Mouse (Mus musculus) hindbrain, embryonic 13.5 days (tissue): ENCODE measurements around the gene Efcab5. TPM values are rescaled to one million over a fixed set of nuclear protein-coding genes. Genes with fewer than 3 reads are reported as not detected.
"Not testable (repeated sequence)": the region's sequence is repeated elsewhere in the genome, so short reads cannot be mapped to it uniquely, and the experiment has no call there.

ENCODE experiments used
- ATAC-seq: fragments of 200-750 bp; cut with Nextera tagmentation; 2 replicates; pipeline ENCODE4 v1.8.0; 2017; ENCODE audit warnings: moderate TSS enrichment; ENCODE audit not compliant: low FRiP score
- H3K27ac ChIP-seq: fragments of 300-500 bp; sonication (generic); 2 replicates; pipeline ENCODE4 v1.5.1; 2015; ENCODE audit warnings: inconsistent platforms, mild to moderate bottlenecking, moderate library complexity
- H3K27me3 ChIP-seq: fragments of 300-500 bp; sonication (generic); 2 replicates; pipeline ENCODE4 v1.6.1; 2015; ENCODE audit warnings: mild to moderate bottlenecking, inconsistent platforms
- H3K36me3 ChIP-seq: fragments of 300-500 bp; sonication (generic); 2 replicates; pipeline ENCODE4 v1.6.1; 2015; ENCODE audit warnings: mild to moderate bottlenecking, inconsistent platforms
- H3K4me1 ChIP-seq: fragments of 300-500 bp; sonication (generic); replicated peaks from 2 replicates; pipeline ENCODE4 v1.6.1; 2015; ENCODE audit warnings: inconsistent platforms
- H3K4me2 ChIP-seq: fragments of 300-500 bp; sonication (generic); 2 replicates; pipeline ENCODE4 v1.6.1; 2015; ENCODE audit warnings: inconsistent platforms, mild to moderate bottlenecking, moderate library complexity
- H3K4me3 ChIP-seq: fragments of 300-500 bp; sonication (generic); 2 replicates; pipeline ENCODE4 v1.5.1; 2015; ENCODE audit warnings: mild to moderate bottlenecking, inconsistent platforms
- H3K9ac ChIP-seq: fragments of 300-500 bp; sonication (generic); 2 replicates; pipeline ENCODE4 v1.6.1; 2015; ENCODE audit warnings: mild to moderate bottlenecking, inconsistent platforms
- H3K9me3 ChIP-seq: fragments of 300-500 bp; sonication (generic); 2 replicates; pipeline ENCODE4 v1.6.1; 2016; ENCODE audit warnings: inconsistent platforms
- WGBS: fragments of 180-500 bp; shearing (Covaris S2); methylation state at CpG from one replicate; pipeline ENCODE4 v1.1.7; 2015; 5-methylcytosine and 5-hydroxymethylcytosine counted together
- polyA plus RNA-seq: library from polyadenylated mRNA; unstranded; fragments of >200 nt; fragmentation: Nextera tagmentation; extraction: Ambion mirVana; gene quantifications from 2 replicates; pipeline ENCODE4 v1.2.1, GENCODE M21; 2015

The Efcab5 gene
- polyA plus RNA-seq, 1 experiment from 2014 or later: 0.71 TPM

- Histone ChIP-seq H3K9ac (no peak overlapping the region), H3K4me2 (no peak overlapping the region), H3K27me3 (no peaks in the 10 kb centered on the region), H3K27ac (no peak overlapping the region), H3K4me3 (no peak overlapping the region), H3K4me1 (no peaks in the 10 kb centered on the region), H3K9me3 (no peaks in the 10 kb centered on the region), H3K36me3 (no peaks in the 10 kb centered on the region)
- 90% methylated on average over 9 of the region's 9 CpGs for WGBS
- no peak for ATAC-seq
Observed at GRCm38 (mm10) chr11:77160341-77160740, 28.4 kb downstream of the Efcab5 start.

DNA sequence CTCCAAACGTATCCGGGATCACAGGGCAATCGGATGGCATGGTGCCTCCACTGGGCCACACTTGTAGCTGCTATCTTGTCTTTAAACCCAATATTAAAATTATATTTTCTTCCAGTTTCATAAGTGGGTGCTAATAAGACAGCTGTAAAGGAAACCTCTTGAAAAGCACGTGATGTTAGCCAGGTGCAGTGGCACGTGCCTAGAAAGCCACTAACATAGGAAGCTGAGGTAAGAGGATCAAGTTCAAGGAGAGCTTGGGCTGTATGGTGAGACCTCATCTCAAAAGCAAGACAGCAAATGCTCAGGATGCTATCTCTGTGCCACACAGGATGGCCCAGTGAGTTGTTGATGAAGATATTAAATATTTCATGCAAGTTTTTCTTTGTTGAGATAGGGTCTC, 34.6 kb downstream of the Efcab5 start:
- Histone ChIP-seq H3K36me3 (no peaks in the 10 kb centered on the region), H3K4me2 (no peak overlapping the region), H3K27ac (no peak overlapping the region), H3K4me3 (no peak overlapping the region), H3K9ac (no peak overlapping the region), H3K9me3 (no peaks in the 10 kb centered on the region), H3K27me3 (no peaks in the 10 kb centered on the region), H3K4me1 (no peaks in the 10 kb centered on the region)
- ATAC-seq: no peak
- WGBS: 84% methylated on average over 5 of the region's 5 CpGs

- ATAC-seq: no peak
- Histone ChIP-seq H3K9me3 (0 out of 2 replicates have a peak, but pooled peaks cover 3% of the 10 kb centered on the region), H3K36me3 (no peaks in the 10 kb centered on the region), H3K4me2 (no peak overlapping the region), H3K27me3 (no peaks in the 10 kb centered on the region), H3K27ac (no peak overlapping the region), H3K4me1 (no peaks in the 10 kb centered on the region), H3K9ac (no peak overlapping the region), H3K4me3 (no peak overlapping the region)
- 90% methylated on average over 6 of the region's 6 CpGs for WGBS
Observed at GRCm38 (mm10) chr11:77150806-77151205, 38.0 kb downstream of the Efcab5 start.

DNA sequence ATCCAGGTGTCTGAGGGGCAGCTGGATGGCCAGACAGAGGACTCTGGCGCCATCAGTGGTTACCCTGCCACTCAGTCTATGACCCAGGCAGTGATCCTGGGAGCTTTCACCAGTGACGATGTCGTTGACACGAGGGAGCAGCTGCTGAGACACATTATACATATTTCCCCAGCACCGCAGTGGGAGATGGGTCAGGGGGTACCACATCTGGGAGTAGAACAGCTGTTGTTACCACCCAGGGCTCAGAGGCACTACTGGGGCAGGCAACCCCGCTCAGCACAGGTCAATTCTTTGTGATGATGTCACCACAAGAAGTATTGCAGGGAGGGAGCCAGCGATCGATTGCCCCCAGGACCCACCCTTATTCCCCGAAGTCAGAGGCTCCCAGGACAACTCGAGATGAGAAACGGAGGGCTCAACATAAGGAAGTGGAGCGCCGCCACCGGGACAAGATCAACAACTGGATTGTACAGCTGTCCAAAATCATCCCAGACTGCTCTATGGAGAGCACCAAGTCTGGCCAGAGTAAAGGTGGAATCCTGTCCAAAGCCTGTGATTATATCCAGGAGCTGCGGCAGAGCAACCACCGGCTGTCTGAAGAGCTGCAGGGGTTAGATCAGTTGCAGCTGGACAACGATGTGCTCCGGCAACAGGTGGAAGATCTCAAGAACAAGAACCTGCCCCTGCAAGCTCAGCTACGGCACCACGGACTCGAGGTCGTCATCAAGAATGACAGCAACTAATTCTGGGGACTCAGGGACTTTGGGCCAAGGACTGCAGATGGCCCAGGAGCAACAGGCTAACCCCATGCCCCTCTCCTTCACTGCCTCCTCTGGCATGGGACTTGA, 38.8 kb downstream of the Efcab5 start:
- not testable (repeated sequence) for H3K4me3 ChIP-seq, H3K9me3 ChIP-seq, H3K27ac ChIP-seq, H3K4me1 ChIP-seq, ATAC-seq, H3K4me2 ChIP-seq, H3K9ac ChIP-seq, H3K27me3 ChIP-seq, H3K36me3 ChIP-seq
- WGBS: 91% methylated on average over 21 of the region's 22 CpGs

- 88% methylated on average over 2 of the region's 2 CpGs for WGBS
- no peaks in the 10 kb centered on the region for H3K27me3 ChIP-seq
- H3K9me3 ChIP-seq: 0 out of 2 replicates have a peak, but pooled peaks cover 3% of the 10 kb centered on the region
- H3K4me1 ChIP-seq: no peaks in the 10 kb centered on the region
- no peak overlapping the region for H3K4me3 ChIP-seq
- H3K9ac ChIP-seq: no peak overlapping the region
- ATAC-seq: no peak
- no peaks in the 10 kb centered on the region for H3K36me3 ChIP-seq
- no peak overlapping the region for H3K27ac ChIP-seq
- H3K4me2 ChIP-seq: no peak overlapping the region
Observed at GRCm38 (mm10) chr11:77148774-77149173, 40.0 kb downstream of the Efcab5 start.

GRCm38 (mm10) chr11:77147753-77148152, 41.0 kb downstream of the Efcab5 start:
- Histone ChIP-seq H3K27me3 (no peaks in the 10 kb centered on the region), H3K4me2 (no peak overlapping the region), H3K4me3 (no peak overlapping the region), H3K4me1 (no peaks in the 10 kb centered on the region), H3K36me3 (no peaks in the 10 kb centered on the region), H3K9me3 (0 out of 2 replicates have a peak, but pooled peaks cover 3% of the 10 kb centered on the region), H3K27ac (no peak overlapping the region), H3K9ac (no peak overlapping the region)
- WGBS: 91% methylated on average over 3 of the region's 3 CpGs
- no peak for ATAC-seq

DNA sequence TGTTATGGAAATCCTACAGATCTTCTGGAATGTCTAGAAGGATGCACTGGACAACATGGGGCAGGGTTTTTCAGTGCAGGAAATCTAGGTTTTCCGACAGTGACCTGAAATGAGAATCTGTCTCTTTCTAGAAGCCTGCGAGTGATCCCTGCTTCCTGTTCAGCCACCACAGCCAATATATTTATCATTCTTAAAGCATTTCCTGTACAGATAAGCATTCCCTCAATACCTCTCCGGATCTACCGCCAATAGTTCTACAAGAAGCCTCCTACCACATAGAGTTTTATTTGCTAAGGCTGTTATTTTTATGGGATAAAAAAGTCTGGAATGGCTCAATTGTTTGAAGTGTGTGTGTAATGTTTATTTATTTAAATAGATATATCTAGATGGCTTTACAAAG, 43.3 kb downstream of the Efcab5 start:
- WGBS: 84% methylated on average over 4 of the region's 4 CpGs
- H3K4me3 ChIP-seq: no peak overlapping the region
- 0 out of 2 replicates have a peak, but pooled peaks cover 3% of the 10 kb centered on the region for H3K9me3 ChIP-seq
- H3K4me1 ChIP-seq: no peaks in the 10 kb centered on the region
- ATAC-seq: no peak
- H3K27ac ChIP-seq: no peak overlapping the region
- H3K9ac ChIP-seq: no peak overlapping the region
- no peak overlapping the region for H3K4me2 ChIP-seq
- no peaks in the 10 kb centered on the region for H3K27me3 ChIP-seq
- no peaks in the 10 kb centered on the region for H3K36me3 ChIP-seq

DNA sequence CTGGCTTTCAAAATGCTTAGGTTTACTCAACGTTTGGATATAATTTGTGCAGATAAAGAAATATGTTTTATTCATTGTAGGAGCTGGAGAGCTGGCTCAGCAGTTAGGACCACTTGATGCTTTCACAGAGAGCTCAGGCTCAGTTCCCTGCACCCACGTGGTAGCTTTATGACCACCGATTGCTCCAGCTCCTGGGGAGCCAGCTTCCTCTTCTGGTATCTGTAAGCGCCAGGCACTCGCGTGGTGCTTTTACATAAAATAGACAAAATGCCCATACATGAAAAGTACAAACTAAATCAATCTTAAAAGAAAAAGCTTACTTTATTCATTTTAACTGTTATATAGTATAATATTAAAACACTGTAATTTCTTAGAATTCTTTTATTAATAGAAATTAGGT, 46.8 kb downstream of the Efcab5 start:
- no peak overlapping the region for H3K4me3 ChIP-seq
- H3K9ac ChIP-seq: no peak overlapping the region
- no peak overlapping the region for H3K27ac ChIP-seq
- no peaks in the 10 kb centered on the region for H3K9me3 ChIP-seq
- no peaks in the 10 kb centered on the region for H3K4me1 ChIP-seq
- no peak overlapping the region for H3K4me2 ChIP-seq
- WGBS: 83% methylated on average over 6 of the region's 6 CpGs
- no peaks in the 10 kb centered on the region for H3K27me3 ChIP-seq
- no peak for ATAC-seq
- no peaks in the 10 kb centered on the region for H3K36me3 ChIP-seq

- no peak overlapping the region for H3K4me3 ChIP-seq
- no peaks in the 10 kb centered on the region for H3K36me3 ChIP-seq
- H3K27ac ChIP-seq: no peak overlapping the region
- no peaks in the 10 kb centered on the region for H3K9me3 ChIP-seq
- H3K9ac ChIP-seq: no peak overlapping the region
- no peaks in the 10 kb centered on the region for H3K27me3 ChIP-seq
- H3K4me2 ChIP-seq: no peak overlapping the region
- H3K4me1 ChIP-seq: no peaks in the 10 kb centered on the region
- no peak for ATAC-seq
- 84% methylated on average over 6 of the region's 6 CpGs for WGBS
Observed at GRCm38 (mm10) chr11:77139976-77140375, 48.8 kb downstream of the Efcab5 start.

DNA sequence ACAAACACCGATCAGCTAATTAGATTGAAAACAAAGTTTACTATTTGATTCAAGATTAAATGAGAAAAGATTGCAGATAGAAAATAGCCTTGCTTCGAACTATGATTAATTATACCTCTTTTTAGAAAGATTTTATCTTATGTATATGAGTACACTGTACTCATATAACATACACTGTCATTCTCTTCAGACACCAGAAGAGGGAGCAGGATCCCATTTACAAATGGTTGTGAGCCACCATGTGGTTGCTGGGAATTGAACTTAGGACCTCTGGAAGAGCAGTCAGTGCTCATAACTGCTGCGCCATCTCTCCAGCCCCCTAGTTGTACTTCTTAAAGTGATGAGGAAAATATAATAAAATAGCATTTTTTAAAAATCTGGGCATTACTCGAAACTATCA, 55.3 kb downstream of the Efcab5 start:
- Histone ChIP-seq H3K4me2 (no peak overlapping the region), H3K27ac (no peak overlapping the region), H3K36me3 (no peaks in the 10 kb centered on the region), H3K4me1 (no peaks in the 10 kb centered on the region), H3K4me3 (no peak overlapping the region), H3K9ac (no peak overlapping the region), H3K27me3 (no peaks in the 10 kb centered on the region), H3K9me3 (no peaks in the 10 kb centered on the region)
- 97% methylated on average over 4 of the region's 4 CpGs for WGBS
- ATAC-seq: no peak

DNA sequence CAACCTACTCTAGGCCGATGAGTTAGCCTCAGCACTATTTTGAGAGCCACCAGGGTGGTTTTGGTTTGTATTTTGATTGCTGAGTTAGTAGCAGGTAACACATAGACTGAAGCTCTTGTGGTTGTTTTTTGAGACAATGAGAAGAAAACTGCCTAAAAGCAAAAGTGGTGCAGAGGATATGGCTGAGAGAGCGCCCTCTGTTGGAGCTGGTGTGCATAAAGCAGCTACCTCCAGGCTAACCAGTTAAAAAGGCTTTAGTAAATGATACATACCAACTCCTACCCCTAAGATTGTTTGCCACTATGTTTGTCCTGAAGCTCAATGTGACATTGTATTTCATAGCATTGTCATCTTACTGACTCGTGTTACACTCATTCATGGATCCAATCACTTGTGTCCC, 56.2 kb downstream of the Efcab5 start:
- H3K36me3 ChIP-seq: no peaks in the 10 kb centered on the region
- H3K9me3 ChIP-seq: no peaks in the 10 kb centered on the region
- ATAC-seq: no peak
- WGBS: 65% methylated on average over 3 of the region's 3 CpGs
- no peak overlapping the region for H3K4me2 ChIP-seq
- no peaks in the 10 kb centered on the region for H3K27me3 ChIP-seq
- H3K9ac ChIP-seq: no peak overlapping the region
- no peaks in the 10 kb centered on the region for H3K4me1 ChIP-seq
- H3K4me3 ChIP-seq: no peak overlapping the region
- no peak overlapping the region for H3K27ac ChIP-seq

GRCm38 (mm10) chr11:77128562-77128961, 60.2 kb downstream of the Efcab5 start:
- H3K4me1 ChIP-seq: no peaks in the 10 kb centered on the region
- no peaks in the 10 kb centered on the region for H3K27me3 ChIP-seq
- H3K4me3 ChIP-seq: no peak overlapping the region
- no peak overlapping the region for H3K4me2 ChIP-seq
- H3K9me3 ChIP-seq: no peaks in the 10 kb centered on the region
- no peaks in the 10 kb centered on the region for H3K36me3 ChIP-seq
- H3K27ac ChIP-seq: no peak overlapping the region
- ATAC-seq: no peak
- 91% methylated on average over 3 of the region's 3 CpGs for WGBS
- no peak overlapping the region for H3K9ac ChIP-seq

GRCm38 (mm10) chr11:77111141-77111540, 77.6 kb downstream of the Efcab5 start:
- no peaks in the 10 kb centered on the region for H3K9me3 ChIP-seq
- H3K27me3 ChIP-seq: no peaks in the 10 kb centered on the region
- H3K9ac ChIP-seq: no peak overlapping the region
- 84% methylated on average over 6 of the region's 6 CpGs for WGBS
- ATAC-seq: no peak
- no peak overlapping the region for H3K4me3 ChIP-seq
- H3K36me3 ChIP-seq: no peaks in the 10 kb centered on the region
- no peaks in the 10 kb centered on the region for H3K4me1 ChIP-seq
- no peak overlapping the region for H3K27ac ChIP-seq
- no peak overlapping the region for H3K4me2 ChIP-seq
